Mouse (Mus musculus): ENCODE results near the gene Tmem220. TPM values are rescaled to one million over a fixed set of nuclear protein-coding genes. Genes with fewer than 3 reads are reported as not detected.

Gene Tmem220
- total RNA-seq, 1 experiment = 1.6 TPM

DNA sequence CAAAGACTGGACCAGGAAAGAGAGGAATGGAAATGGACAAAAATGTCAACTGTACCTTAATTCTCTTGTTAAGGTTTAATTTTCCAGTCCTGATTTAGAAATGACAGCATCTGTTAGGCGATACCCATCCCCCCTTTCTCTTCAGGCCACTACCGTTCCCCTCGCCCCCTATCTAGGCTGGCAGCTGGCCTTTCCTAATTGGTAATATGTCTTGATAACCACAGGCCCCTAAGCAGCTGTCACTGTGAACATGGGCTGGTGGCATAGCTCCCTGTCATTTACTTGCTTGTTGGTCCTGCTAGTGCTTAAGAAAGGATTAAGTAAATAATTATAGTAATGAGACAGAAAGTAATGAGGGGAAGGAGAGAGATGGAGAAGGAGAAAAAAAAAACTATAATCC is 52.5 kb downstream of the Tmem220 start:
- Histone ChIP-seq H3K4me1 (ENCODE audit: control insufficient read depth in 2 of 2, insufficient read depth in 2 of 2, low read length in 2 of 2, poor library complexity in 1 of 2) (peaks cover 0 to 7% of the 10 kb centered on the region in 2 experiments; a peak in 1 of 4 replicates), H3K27ac (ENCODE audit: insufficient read depth, low read depth, low read length, poor library complexity, severe bottlenecking) (no peak overlapping the region), H3K4me3 (ENCODE audit: insufficient read depth in 1 of 2, low read depth in 1 of 2, low read length in 2 of 2, poor library complexity in 1 of 2, severe bottlenecking in 1 of 2) (no peak overlapping the region), H3K9ac (ENCODE audit: insufficient read depth, low read depth, low read length, poor library complexity, severe bottlenecking) (no peak overlapping the region), H3K9me3 (ENCODE audit: control insufficient read depth, insufficient read depth, low read depth, low read length) (no peaks in the 10 kb centered on the region), H3K36me3 (ENCODE audit: control insufficient read depth, insufficient read depth, low read length, poor library complexity, severe bottlenecking) (no peaks in the 10 kb centered on the region)
- TF ChIP-seq MAFK (IDR thresholded peaks at IDR 0.05; ENCODE audit: insufficient read depth, low read depth, low read length) (no peak), CHD2 (IDR thresholded peaks at IDR 0.05; ENCODE audit: low read depth, low read length) (no peak), HCFC1 (IDR thresholded peaks at IDR 0.05; ENCODE audit: borderline replicate concordance, insufficient read depth, low read length) (no peak), ZC3H11A (IDR thresholded peaks at IDR 0.05; ENCODE audit: borderline replicate concordance, low read depth, low read length) (no peak), ZNF384 (IDR thresholded peaks at IDR 0.05; ENCODE audit: low read depth, low read length) (no peak)
- no peak for DNase-seq (ENCODE audit: low read depth, low spot score)
- in situ Hi-C loops (cut with MboI; ENCODE audit: low sequenced_read_pairs in 2 of 2, unreplicated experiment in 2 of 2) = no loop called here

DNA sequence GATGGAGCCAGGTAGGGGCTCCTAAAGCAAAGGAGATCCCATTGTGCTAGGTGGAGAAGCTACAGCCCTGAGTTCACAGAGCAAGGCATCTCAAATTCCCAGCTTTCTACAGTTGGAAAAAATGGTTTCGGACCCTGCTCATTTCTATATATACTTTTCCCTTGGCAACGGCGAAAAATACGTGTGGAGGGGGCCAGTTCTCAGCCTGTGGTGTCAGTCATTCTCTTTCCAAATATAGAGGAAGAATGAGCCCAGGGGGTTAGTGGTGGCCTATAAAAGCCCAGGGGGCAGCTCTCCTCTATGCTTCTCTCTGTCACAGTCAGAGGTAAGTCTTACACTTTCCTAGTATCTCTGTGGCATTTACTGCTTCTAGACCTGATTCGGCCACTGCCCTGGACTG is 53.0 kb downstream of the Tmem220 start, which contains the start of gene Myh3:
Myh3 (plus strand) TSS at position 301 of the 400 bp plus-strand sequence.
- Histone ChIP-seq H3K4me1 (ENCODE audit: control insufficient read depth in 2 of 2, insufficient read depth in 2 of 2, low read length in 2 of 2, poor library complexity in 1 of 2) (peaks cover 0 to 9% of the 10 kb centered on the region in 2 experiments; a peak in 1 of 4 replicates), H3K4me3 (ENCODE audit: insufficient read depth in 1 of 2, low read depth in 1 of 2, low read length in 2 of 2, poor library complexity in 1 of 2, severe bottlenecking in 1 of 2) (no peak within 1 kb of the TSS), H3K36me3 (ENCODE audit: control insufficient read depth, insufficient read depth, low read length, poor library complexity, severe bottlenecking) (no peaks in the 10 kb centered on the region), H3K9me3 (ENCODE audit: control insufficient read depth, insufficient read depth, low read depth, low read length) (no peaks in the 10 kb centered on the region), H3K27ac (ENCODE audit: insufficient read depth, low read depth, low read length, poor library complexity, severe bottlenecking) (no peak within 1 kb of the TSS), H3K9ac (ENCODE audit: insufficient read depth, low read depth, low read length, poor library complexity, severe bottlenecking) (no peak within 1 kb of the TSS)
- in situ Hi-C loops (cut with MboI; ENCODE audit: low sequenced_read_pairs in 2 of 2, unreplicated experiment in 2 of 2) = no loop called here
- no peak for DNase-seq (ENCODE audit: low read depth, low spot score)
- no peak for TF ChIP-seq ZC3H11A (IDR thresholded peaks at IDR 0.05; ENCODE audit: borderline replicate concordance, low read depth, low read length)
- no peak for TF ChIP-seq ZNF384 (IDR thresholded peaks at IDR 0.05; ENCODE audit: low read depth, low read length)
- TF ChIP-seq MAFK (IDR thresholded peaks at IDR 0.05; ENCODE audit: insufficient read depth, low read depth, low read length) = no peak
- no peak for TF ChIP-seq HCFC1 (IDR thresholded peaks at IDR 0.05; ENCODE audit: borderline replicate concordance, insufficient read depth, low read length)

DNA sequence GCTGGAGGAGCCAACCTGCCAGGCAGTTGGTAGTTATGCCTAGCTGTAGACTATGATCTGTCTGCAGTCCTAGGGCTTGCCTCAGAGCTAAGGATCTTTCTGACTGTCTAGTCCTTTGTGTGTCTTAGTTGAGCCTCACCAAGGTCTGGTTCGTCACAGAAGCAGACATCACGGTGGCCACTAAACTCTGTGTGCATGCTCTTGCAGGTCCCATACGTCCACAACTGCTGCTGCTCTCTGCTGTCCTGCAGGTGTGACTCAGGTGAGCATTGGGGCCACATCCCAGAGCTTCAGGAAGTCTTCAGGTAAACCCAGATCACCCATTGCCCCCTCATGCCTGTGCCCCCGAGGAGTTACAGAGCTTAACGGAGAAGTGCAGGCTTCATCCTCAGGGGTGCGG is 53.9 kb downstream of the Tmem220 start:
- no peak overlapping the region for H3K4me3 ChIP-seq (ENCODE audit: insufficient read depth in 1 of 2, low read depth in 1 of 2, low read length in 2 of 2, poor library complexity in 1 of 2, severe bottlenecking in 1 of 2)
- H3K9ac ChIP-seq (ENCODE audit: insufficient read depth, low read depth, low read length, poor library complexity, severe bottlenecking) = no peak overlapping the region
- no peak for DNase-seq (ENCODE audit: low read depth, low spot score)
- TF ChIP-seq ZC3H11A (IDR thresholded peaks at IDR 0.05; ENCODE audit: borderline replicate concordance, low read depth, low read length) (no peak), ZNF384 (IDR thresholded peaks at IDR 0.05; ENCODE audit: low read depth, low read length) (no peak), HCFC1 (IDR thresholded peaks at IDR 0.05; ENCODE audit: borderline replicate concordance, insufficient read depth, low read length) (no peak), MAFK (IDR thresholded peaks at IDR 0.05; ENCODE audit: insufficient read depth, low read depth, low read length) (no peak), CHD2 (IDR thresholded peaks at IDR 0.05; ENCODE audit: low read depth, low read length) (no peak)
- H3K36me3 ChIP-seq (ENCODE audit: control insufficient read depth, insufficient read depth, low read length, poor library complexity, severe bottlenecking) = no peaks in the 10 kb centered on the region
- H3K4me1 ChIP-seq (ENCODE audit: control insufficient read depth in 2 of 2, insufficient read depth in 2 of 2, low read length in 2 of 2, poor library complexity in 1 of 2) = peaks cover 0 to 12% of the 10 kb centered on the region in 2 experiments; a peak in 1 of 4 replicates
- in situ Hi-C loops (cut with MboI; ENCODE audit: low sequenced_read_pairs in 2 of 2, unreplicated experiment in 2 of 2) = no loop called here
- H3K27ac ChIP-seq (ENCODE audit: insufficient read depth, low read depth, low read length, poor library complexity, severe bottlenecking) = no peak overlapping the region
- H3K9me3 ChIP-seq (ENCODE audit: control insufficient read depth, insufficient read depth, low read depth, low read length) = no peaks in the 10 kb centered on the region

DNA sequence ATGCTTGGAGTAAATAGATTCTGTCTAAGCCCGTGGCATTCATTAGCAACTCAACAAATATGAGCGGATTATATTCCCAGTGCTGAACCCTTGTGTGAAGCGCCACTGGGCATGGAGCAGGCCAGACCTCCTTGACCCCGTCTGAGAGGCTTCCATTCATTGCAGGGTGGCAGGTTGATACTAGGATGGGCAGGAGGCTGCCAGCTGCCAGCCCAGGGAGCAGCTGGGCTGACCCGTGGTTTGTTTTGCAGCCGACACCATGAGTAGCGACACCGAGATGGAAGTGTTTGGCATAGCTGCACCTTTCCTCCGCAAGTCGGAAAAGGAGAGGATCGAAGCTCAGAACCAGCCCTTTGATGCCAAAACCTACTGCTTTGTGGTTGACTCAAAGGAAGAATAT is 54.8 kb downstream of the Tmem220 start:
- H3K27ac ChIP-seq (ENCODE audit: insufficient read depth, low read depth, low read length, poor library complexity, severe bottlenecking) = no peak overlapping the region
- H3K9me3 ChIP-seq (ENCODE audit: control insufficient read depth, insufficient read depth, low read depth, low read length) = no peaks in the 10 kb centered on the region
- TF ChIP-seq CHD2 (IDR thresholded peaks at IDR 0.05; ENCODE audit: low read depth, low read length) (no peak), HCFC1 (IDR thresholded peaks at IDR 0.05; ENCODE audit: borderline replicate concordance, insufficient read depth, low read length) (no peak), ZC3H11A (IDR thresholded peaks at IDR 0.05; ENCODE audit: borderline replicate concordance, low read depth, low read length) (no peak), ZNF384 (IDR thresholded peaks at IDR 0.05; ENCODE audit: low read depth, low read length) (no peak), MAFK (IDR thresholded peaks at IDR 0.05; ENCODE audit: insufficient read depth, low read depth, low read length) (no peak)
- H3K4me3 ChIP-seq (ENCODE audit: insufficient read depth in 1 of 2, low read depth in 1 of 2, low read length in 2 of 2, poor library complexity in 1 of 2, severe bottlenecking in 1 of 2) = no peak overlapping the region
- H3K9ac ChIP-seq (ENCODE audit: insufficient read depth, low read depth, low read length, poor library complexity, severe bottlenecking) = no peak overlapping the region
- peaks cover 0 to 12% of the 10 kb centered on the region in 2 experiments; a peak in 1 of 4 replicates for H3K4me1 ChIP-seq (ENCODE audit: control insufficient read depth in 2 of 2, insufficient read depth in 2 of 2, low read length in 2 of 2, poor library complexity in 1 of 2)
- DNase-seq (ENCODE audit: low read depth, low spot score) = no peak
- no peaks in the 10 kb centered on the region for H3K36me3 ChIP-seq (ENCODE audit: control insufficient read depth, insufficient read depth, low read length, poor library complexity, severe bottlenecking)
- in situ Hi-C loops (cut with MboI; ENCODE audit: low sequenced_read_pairs in 2 of 2, unreplicated experiment in 2 of 2) = loop anchor here in 1 of 2 experiments (5.0 to 10.0 kb wide), 2 partner anchors 52 to 175 kb away; partner anchors contain the start of gene Tmem220

Measured in ES-E14 (cell line).